Mouse (Mus musculus): ENCODE results near the gene Hacd3.
A peak's percentile ranks its signal among the peaks of the same experiment; 100 is the strongest.
"Not testable (repeated sequence)": the region's sequence is repeated elsewhere in the genome, so short reads cannot be mapped to it uniquely, and the experiment has no call there.

Hacd3 gene

DNA sequence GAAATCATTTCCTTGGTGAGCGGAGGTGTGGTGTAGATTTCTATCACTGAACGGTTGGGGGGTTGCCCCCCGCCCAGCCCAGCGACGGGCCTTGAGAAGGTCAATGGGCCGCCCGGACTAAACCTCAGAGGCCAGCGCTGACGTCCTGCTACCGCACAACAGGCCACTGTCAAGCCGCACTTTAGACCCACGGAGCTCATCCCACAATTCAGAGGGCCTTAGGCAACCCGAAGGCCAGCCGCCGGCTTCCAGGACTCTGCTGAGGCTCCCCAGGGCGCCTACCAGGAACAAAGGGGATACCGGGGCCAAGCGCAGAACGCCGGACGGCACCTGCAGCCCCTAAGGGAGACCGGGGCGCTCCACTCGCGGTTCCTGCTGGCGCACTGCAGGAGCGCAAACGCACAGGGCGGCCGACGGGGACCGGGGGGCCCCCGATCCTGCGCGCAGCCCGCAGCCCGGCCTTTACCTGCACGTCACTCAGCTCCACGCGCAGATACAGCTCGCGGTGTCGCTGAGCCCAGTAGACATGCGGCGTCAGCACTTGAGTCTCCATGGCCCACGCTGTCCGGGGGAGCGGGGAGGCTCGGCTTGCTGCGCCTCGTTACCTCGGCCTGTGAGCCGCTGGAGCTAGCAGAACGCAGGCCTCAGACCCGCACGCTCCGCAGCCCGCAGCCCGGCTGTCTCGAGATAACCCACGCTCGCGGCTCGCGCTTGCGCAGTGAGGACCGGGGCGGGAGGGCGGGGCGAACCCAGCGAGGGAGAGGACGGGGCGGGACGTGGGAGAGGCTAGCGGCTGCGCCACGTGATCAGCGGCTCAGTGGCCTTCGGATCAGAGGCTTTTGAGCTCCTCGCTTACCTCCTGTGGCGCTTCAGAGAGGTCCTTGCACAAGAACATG, at the start of gene Hacd3:
Gene Hacd3, minus strand, starts transcription at position 703 of the 896 bp plus-strand sequence.
- DNase-seq (ENCODE audit: extremely low spot score, low read depth, low spot score): peak; percentile 41

DNA sequence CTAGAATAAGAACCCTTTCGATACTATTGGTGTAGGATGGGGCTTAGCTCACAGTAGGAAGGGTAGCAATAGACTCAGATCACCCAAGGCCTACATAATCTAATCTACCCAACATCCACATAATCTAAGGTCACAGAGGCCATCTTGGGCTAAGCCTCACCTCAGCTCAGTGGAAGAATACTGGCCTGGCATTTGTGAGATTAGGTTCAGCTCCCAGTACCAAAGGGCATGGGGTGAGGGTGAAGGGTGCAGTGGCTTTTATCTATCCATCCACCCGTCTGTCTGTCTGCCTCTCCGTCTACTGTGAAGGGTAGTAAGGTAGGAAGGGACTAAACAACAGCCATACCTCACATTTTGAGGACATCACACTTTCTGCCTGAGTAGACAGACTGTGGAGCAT, 49.1 kb upstream of the Hacd3 start:
- no peak for DNase-seq (ENCODE audit: extremely low spot score, low read depth, low spot score)

DNA sequence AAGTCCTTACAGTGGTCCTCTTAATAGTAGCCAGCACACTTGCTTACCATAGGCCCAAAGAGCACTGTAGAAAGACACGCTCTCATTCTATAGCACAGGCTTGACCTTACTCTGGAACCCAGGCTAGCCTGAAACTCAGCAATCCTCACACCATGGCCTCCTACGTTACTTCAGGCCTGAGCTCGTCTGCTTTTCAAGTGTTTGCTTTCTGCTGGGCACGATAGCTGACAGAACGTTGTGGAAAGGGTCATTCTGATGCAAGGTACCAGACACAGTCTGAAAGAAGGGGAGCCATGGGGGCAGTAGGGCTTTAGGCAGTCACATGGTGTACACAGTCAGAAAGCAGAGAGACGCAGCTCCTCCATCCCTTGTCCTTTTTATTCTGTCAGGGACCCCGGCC, 42.8 kb upstream of the Hacd3 start:
- DNase-seq (ENCODE audit: extremely low spot score, low read depth, low spot score): no peak

DNA sequence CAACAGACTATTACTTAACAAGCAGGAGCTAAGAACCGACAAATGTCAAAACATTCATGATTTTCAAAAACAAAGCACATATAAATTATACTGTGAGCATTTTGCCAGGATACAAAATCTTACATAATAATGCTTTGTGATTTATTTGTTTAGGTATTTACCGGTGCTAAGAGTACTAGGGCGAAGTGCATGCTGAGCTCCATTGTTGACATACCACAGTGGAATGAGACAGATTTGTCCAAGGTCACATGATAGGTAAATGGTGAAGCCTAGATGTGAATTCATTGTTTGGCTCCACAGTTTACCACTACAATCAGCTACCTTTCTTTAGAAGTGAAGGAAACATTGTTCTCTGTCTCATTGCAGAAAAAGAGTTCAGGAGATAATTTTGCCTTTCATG, 29.5 kb upstream of the Hacd3 start:
- DNase-seq (ENCODE audit: extremely low spot score, low read depth, low spot score): no peak

GRCm38 (mm10) chr9:65049422-65049821, 27.9 kb upstream of the Hacd3 start:
- no peak for DNase-seq (ENCODE audit: extremely low spot score, low read depth, low spot score)

- DNase-seq (ENCODE audit: extremely low spot score, low read depth, low spot score): no peak
Measured at GRCm38 (mm10) chr9:65046993-65047392, 25.5 kb upstream of the Hacd3 start.

DNA sequence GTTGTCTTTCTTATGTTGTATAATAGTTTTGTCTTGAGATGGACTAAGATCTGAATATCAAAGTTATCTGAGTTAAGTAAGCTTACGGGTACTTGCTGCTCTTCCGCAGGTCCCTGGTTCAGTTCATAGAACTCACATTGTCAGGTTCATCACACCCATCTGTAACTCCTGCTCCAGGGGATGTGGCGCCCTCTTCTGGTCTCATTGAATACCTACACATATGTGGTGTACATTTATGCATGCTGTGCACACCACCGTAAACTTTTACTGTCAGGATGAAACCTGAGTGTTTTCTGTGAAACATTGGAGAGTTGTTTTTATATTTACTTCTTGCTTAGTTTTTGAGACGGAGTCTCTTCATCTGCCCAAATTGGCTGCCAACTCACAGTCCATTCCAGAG, 19.9 kb upstream of the Hacd3 start:
- no peak for DNase-seq (ENCODE audit: extremely low spot score, low read depth, low spot score)

GRCm38 (mm10) chr9:65036861-65037260, 15.4 kb upstream of the Hacd3 start:
- no peak for DNase-seq (ENCODE audit: extremely low spot score, low read depth, low spot score)

DNA sequence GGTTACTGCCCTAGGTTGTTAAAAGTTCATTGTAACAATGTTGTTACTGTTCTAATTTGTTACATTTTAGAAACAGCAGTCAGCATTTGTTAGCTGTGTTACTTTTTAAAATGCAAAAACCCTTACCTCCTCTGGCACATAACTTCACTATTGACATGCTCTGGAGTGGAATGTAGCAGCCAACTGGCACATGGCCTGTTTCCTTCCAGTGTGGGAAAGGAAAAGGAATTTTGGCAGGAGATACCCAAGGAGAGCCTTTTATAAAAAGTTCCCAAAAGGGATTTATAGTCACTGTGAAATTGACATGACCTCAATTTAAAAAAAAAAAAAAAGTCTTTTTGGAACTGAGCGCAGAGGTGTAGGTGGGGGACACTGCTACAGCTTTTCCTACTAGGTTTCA, 15.0 kb upstream of the Hacd3 start:
- DNase-seq (ENCODE audit: extremely low spot score, low read depth, low spot score): no peak

DNA sequence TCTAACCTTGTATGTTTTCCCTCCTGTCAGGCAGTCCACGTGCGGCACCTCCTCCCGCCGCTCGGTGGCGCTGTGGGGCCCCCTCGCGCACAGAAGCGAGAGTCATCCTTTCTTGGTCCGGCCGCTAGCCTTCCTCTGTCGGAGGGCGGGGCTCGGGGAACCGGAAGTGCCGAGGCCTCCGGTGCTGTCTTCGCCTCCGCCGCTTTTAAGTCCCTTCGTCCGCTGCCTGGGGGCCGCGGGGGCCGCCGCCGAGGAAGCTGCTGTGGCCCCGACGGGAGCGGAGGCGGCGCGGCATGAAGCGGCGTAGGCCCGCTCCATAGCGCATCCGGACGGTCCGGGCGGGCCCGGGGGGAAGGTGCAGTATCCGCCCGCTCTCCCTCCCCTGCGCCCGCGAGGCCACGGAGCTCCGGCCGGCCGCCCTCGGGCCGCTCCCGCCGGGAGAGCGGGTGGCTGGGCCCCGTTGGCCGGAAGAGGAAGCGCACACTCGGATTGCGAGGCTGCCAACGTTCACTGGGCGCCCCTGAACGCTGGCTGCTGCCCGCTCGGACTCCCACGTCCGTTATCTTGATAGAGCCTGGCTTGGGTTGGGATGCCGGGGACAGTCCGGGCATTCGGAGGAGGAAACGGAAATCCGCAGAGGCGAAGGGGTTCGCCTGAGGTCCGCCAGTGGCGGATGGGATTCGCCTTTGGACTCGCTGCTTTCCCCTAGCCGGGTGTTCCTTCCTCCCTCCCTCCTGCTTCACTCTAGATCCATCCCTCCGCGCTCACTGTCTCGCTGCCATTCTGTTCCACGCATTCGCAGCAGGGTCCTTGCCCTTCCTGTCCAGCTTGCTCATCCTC, 11.0 kb upstream of the Hacd3 start, which contains the start of gene Dpp8:
Gene Dpp8, plus strand, starts transcription at position 146 of the 840 bp plus-strand sequence.
- peak; percentile 63 for DNase-seq (ENCODE audit: extremely low spot score, low read depth, low spot score)

- no peak for DNase-seq (ENCODE audit: extremely low spot score, low read depth, low spot score)
Measured at GRCm38 (mm10) chr9:65031894-65032268, 10.4 kb upstream of the Hacd3 start.

- not testable (repeated sequence) for DNase-seq (ENCODE audit: extremely low spot score, low read depth, low spot score)
Measured at GRCm38 (mm10) chr9:65031355-65031754, 9.9 kb upstream of the Hacd3 start.

GRCm38 (mm10) chr9:65028313-65028712, 6.8 kb upstream of the Hacd3 start:
- no peak for DNase-seq (ENCODE audit: extremely low spot score, low read depth, low spot score)

- DNase-seq (ENCODE audit: extremely low spot score, low read depth, low spot score): no peak
Measured at GRCm38 (mm10) chr9:65027241-65027640, 5.7 kb upstream of the Hacd3 start.

DNA sequence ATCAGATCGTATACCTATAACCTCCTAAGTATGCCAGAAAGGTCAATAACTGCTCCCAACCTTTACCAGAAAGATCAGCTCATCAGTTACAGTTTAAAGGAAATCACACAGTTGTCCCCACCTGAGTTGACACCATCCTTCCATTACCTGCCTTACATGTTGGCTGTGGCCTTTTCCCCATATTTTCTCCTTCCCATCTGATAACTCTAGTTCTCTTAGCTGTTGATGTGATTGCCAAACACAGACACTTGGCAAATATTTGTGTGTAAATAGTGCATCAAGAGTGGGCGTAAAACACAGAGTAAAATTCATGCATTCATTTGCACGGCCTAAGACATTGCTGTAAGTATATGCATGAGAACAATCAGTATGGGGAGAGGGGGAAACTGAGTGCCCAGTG, 2.0 kb upstream of the Hacd3 start:
- DNase-seq (ENCODE audit: extremely low spot score, low read depth, low spot score): no peak

DNA sequence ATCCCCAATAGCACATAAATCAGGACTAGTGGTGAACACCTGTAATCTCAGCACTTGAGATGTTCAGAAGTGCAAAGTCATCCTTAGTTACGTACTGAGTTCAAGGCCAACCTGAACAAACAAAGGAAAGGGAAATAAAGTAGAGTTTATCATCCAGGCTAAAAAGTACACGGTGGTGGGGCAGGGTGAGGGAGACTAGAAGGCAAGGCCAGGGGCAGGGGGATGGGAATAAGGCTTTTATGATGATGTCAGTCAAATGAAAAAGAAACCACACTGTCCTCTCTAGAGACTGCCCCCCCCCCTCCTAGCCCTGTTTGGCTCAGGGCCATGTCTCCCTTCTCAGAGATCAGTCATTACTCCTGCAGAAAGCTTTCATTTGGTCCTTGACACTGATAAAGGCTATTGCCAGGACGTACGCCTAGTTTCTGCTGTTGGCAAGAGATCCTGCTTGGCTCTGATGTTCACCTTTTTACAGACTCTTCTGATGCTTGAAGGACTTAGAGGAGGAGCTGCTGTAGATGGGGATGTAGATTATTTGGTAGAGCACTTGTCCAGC, 1.2 kb upstream of the Hacd3 start:
- DNase-seq (ENCODE audit: extremely low spot score, low read depth, low spot score): no peak

GRCm38 (mm10) chr9:65021887-65022579, 540 bp upstream of the Hacd3 start:
- DNase-seq (ENCODE audit: extremely low spot score, low read depth, low spot score): no peak

GRCm38 (mm10) chr9:65020128-65020527, 1.4 kb downstream of the Hacd3 start:
- no peak for DNase-seq (ENCODE audit: extremely low spot score, low read depth, low spot score)

DNA sequence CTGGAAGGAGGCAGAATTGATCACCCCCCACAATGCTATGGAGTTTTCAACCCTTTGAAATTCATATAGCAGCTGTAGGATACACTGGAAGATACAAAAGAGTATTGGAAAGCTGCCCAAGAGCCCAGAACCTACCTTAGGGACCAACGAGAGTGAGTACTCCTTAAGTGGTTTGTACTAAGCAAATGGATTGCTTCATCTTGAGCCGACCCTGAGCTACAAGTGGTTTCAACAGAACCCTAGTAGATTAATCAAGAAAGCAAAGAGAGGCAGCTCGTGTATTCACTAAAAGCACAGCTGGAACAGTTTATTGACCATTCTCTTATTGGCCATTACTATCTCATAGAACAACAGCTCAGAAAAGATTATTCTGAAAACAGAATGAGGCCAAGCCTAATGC, 2.3 kb downstream of the Hacd3 start:
- no peak for DNase-seq (ENCODE audit: extremely low spot score, low read depth, low spot score)

DNA sequence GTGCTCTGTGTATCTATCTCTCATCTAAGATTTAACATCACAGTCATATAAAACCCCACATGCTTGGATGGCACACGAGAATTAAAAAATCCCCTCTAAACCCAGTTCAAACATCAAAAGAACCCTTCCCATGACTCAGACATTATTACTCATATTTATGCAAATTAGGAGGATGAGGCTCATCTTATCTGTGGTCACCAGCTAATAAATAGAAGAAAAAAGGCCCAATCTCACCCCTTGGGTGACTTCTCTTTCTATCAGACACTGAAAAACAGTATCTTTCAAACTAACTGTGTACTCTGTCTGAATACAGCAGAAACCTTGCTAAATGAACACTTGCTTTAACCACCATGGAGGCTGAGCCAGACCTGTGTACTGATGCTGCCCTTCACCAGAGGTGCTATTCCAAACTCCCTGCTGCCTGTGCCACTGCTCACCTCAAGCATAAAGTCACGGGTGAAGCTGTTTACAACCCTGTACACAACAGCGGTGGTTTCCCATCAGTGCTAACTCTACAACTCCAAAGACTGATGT, 2.8 kb downstream of the Hacd3 start:
- DNase-seq (ENCODE audit: extremely low spot score, low read depth, low spot score): no peak

GRCm38 (mm10) chr9:65017896-65018295, 3.6 kb downstream of the Hacd3 start:
- no peak for DNase-seq (ENCODE audit: extremely low spot score, low read depth, low spot score)

All from hindlimb bud, embryonic 11.5 days (tissue).